Mouse (Mus musculus) heart, postnatal 0 days (tissue): Measurements from ENCODE around the gene Il17c. TPM values are rescaled to one million over a fixed set of nuclear protein-coding genes. Genes with fewer than 3 reads are reported as not detected.

ENCODE experiments used
- ATAC-seq: fragments of 200-750 bp; cut with Nextera tagmentation; 2 replicates; pipeline ENCODE4 v1.8.0; 2017; ENCODE audit warnings: low read depth, moderate number of reproducible peaks, moderate library complexity; ENCODE audit not compliant: insufficient read depth
- DNase-seq: peaks from one replicate; pipeline ENCODE4 v3.0.0-alpha.2; 2016; ENCODE audit warnings: low spot score
- H3K27ac ChIP-seq: fragments of 300-500 bp; sonication (generic); 2 replicates; pipeline ENCODE4 v1.5.1; 2014; ENCODE audit warnings: low read depth, mild to moderate bottlenecking
- H3K27me3 ChIP-seq: fragments of 300-500 bp; sonication (generic); 2 replicates; pipeline ENCODE4 v1.6.1; 2014; ENCODE audit warnings: low read length, mixed read lengths; ENCODE audit not compliant: control insufficient read depth, insufficient read depth
- H3K36me3 ChIP-seq: fragments of 300-500 bp; sonication (generic); replicated peaks from 2 replicates; pipeline ENCODE4 v1.6.1; 2014; ENCODE audit warnings: low read length, mixed read lengths; ENCODE audit not compliant: control insufficient read depth, insufficient read depth
- H3K4me1 ChIP-seq: fragments of 300-500 bp; sonication (generic); 2 replicates; pipeline ENCODE4 v1.6.1; 2014; ENCODE audit warnings: antibody characterized with exemption; ENCODE audit not compliant: control insufficient read depth, insufficient read depth
- H3K4me2 ChIP-seq: fragments of 300-500 bp; sonication (generic); 2 replicates; pipeline ENCODE4 v1.6.1; 2014; ENCODE audit warnings: low read depth, mild to moderate bottlenecking, low read length, moderate library complexity
- H3K4me3 ChIP-seq: fragments of 300-500 bp; sonication (generic); 2 replicates; pipeline ENCODE4 v1.5.1; 2014; ENCODE audit warnings: low read depth, low read length
- H3K9ac ChIP-seq: fragments of 300-500 bp; sonication (generic); replicated peaks from 2 replicates; pipeline ENCODE4 v1.6.1; 2014; ENCODE audit warnings: low read depth, low read length, mixed read lengths
- H3K9me3 ChIP-seq: fragments of 300-500 bp; sonication (generic); replicated peaks from 2 replicates; pipeline ENCODE4 v1.6.1; 2016; ENCODE audit warnings: low read length; ENCODE audit not compliant: control insufficient read depth
- CTCF ChIP-seq: IDR thresholded peaks from 2 replicates; pipeline ENCODE4 v1.5.1; 2016; ENCODE audit warnings: antibody characterized with exemption, control low read depth, low read depth
- EP300 ChIP-seq: IDR thresholded peaks from 2 replicates; pipeline ENCODE4 v1.6.1; 2016; ENCODE audit warnings: antibody characterized with exemption, low read depth
- WGBS: fragments of 180-500 bp; shearing (Covaris S2); extraction: QIAGEN DNeasy Blood & Tissue Kit; methylation state at CpG from one replicate; pipeline ENCODE4 v1.1.7; 2014; 5-methylcytosine and 5-hydroxymethylcytosine counted together
- polyA plus RNA-seq: library from polyadenylated mRNA; unstranded; fragments of >200 nt; fragmentation: Nextera tagmentation; extraction: Ambion mirVana; gene quantifications from 2 replicates; pipeline ENCODE4 v1.2.1, GENCODE M21; 2015
- total RNA-seq: library from RNA; depleted of rRNA; stranded (reverse); fragments of >200 nt; gene quantifications from 2 replicates; pipeline ENCODE4 v1.2.3, GENCODE M21; 2014; ENCODE audit warnings: low replicate concordance; rRNA removed

The Il17c gene
- total RNA-seq (not detected in 2 replicates), polyA plus RNA-seq (not detected in 2 replicates)

DNA sequence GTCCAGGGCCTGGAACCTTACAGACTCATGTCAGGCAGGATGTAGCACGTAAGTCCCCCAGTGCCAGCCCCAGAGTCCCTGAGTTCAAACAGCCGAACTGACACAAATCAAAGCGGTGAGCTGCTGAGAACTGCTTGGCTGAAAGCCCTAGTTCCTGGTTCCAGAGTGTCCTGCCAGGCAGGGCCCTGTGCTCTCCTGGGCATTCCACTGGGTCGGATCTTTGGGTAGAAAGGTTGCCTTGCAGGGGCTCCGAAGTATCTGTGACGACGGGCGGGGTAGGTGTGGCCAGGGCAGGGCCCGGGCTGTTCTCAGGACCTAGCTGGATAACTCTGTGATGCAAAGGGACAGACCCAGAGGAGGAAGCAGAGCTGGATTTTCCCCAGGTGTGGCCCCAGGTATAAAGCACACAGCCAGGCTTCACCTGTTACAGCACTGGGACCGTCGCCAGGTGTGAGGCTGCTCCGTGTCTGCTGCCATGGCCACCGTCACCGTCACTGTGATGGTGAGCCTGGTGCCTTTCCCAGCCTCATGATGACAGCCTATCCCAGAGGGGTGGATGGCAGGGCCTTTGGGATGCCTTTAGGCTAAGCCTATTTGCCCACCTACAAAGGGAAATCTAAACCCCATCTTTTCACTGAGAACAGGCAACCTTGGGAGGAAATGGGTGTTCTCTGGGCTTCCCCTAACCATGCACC lies at the start of gene Il17c:
Gene Il17c (plus strand): TSS at position 645 of the 695 bp plus-strand sequence.
- Histone ChIP-seq H3K27ac (no peak within 1 kb of the TSS), H3K4me2 (no peak within 1 kb of the TSS), H3K27me3 (no peaks in the 10 kb centered on the region), H3K9ac (no peak within 1 kb of the TSS), H3K9me3 (no peaks in the 10 kb centered on the region), H3K4me1 (0 out of 2 replicates have a peak, but pooled peaks cover 6% of the 10 kb centered on the region), H3K4me3 (no peak within 1 kb of the TSS), H3K36me3 (peaks cover 28% of the 10 kb centered on the region; the same call in 1 of the 2 replicates)
- DNase-seq, result no peak
- TF ChIP-seq EP300, result no peak
- no peak for TF ChIP-seq CTCF
- 69% methylated on average over 14 of the region's 14 CpGs for WGBS
- ATAC-seq, result no peak

DNA sequence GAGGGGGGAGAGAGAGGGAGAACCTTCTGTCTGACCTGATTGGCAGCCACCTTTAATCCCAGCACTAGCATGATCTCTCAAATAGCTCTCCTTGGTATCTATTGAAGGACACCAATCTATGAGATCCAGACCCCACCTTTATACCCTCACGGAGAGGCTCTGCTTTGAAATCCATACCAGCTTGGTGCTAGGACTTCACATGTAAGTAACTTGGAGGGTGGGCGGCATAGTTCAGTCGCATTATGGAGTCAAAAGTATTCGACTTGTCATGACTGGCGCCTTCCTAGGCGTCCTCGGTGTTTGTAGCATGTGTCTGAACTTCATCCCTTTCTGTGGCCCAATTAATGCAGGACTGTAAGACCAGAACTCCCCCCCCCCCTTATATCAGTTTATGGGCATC lies 46.5 kb upstream of the Il17c start:
- H3K4me3 ChIP-seq, result no peak overlapping the region
- no peak overlapping the region for H3K4me2 ChIP-seq
- 90% methylated on average over 7 of the region's 7 CpGs for WGBS
- H3K27me3 ChIP-seq, result no peaks in the 10 kb centered on the region
- no peak for TF ChIP-seq EP300
- no peak for TF ChIP-seq CTCF
- no peak overlapping the region for H3K27ac ChIP-seq
- no peak for ATAC-seq
- H3K4me1 ChIP-seq, result peaks cover 14% of the 10 kb centered on the region
- DNase-seq, result no peak
- peaks cover 4% of the 10 kb centered on the region; the same call in 1 of the 2 replicates for H3K36me3 ChIP-seq
- H3K9me3 ChIP-seq, result no peaks in the 10 kb centered on the region
- no peak overlapping the region for H3K9ac ChIP-seq

DNA sequence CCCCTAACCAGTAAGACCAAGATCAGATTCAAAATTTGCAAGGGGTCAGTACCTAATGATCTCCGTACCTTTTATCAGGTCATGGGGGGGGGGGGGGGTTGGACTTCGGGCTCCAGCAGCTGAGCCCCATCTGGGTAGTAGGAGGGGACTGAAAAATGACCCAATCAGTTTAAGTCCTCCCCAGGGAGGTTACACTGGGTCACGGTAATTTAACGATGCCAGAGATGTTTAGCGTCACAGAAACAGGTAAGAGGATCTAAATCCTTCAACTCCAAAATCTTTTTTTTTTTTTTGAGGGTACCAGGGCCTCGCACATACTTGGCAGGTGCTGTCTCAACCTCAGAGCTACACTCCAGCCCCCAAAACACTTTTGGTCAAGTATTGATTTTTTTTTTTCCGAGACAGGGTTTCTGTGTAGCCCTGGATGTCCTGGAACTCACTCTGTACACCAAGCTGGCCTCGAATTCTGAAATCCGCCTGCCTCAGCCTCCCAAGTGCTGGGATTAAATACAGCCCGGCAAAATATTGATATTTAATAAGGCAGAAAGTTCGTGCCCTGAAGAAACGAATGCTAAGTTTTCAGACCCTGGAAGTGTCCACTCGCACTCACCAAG lies 46.0 kb upstream of the Il17c start:
- peak overlapping the region; percentile 56 for H3K4me2 ChIP-seq
- TF ChIP-seq EP300 (no peak), CTCF (no peak)
- no peak for DNase-seq
- H3K27me3 ChIP-seq, result no peaks in the 10 kb centered on the region
- H3K4me1 ChIP-seq, result peaks cover 14% of the 10 kb centered on the region
- ATAC-seq, result 0 out of 2 replicates have a peak, but pooled peaks have one; percentile 2
- H3K27ac ChIP-seq, result peak overlapping the region; percentile 46; the same call in 1 of the 2 replicates
- peak overlapping the region; percentile 79 for H3K4me3 ChIP-seq
- H3K9me3 ChIP-seq, result no peaks in the 10 kb centered on the region
- no peak overlapping the region for H3K9ac ChIP-seq
- WGBS, result 22% methylated on average over 13 of the region's 13 CpGs
- H3K36me3 ChIP-seq, result peaks cover 4% of the 10 kb centered on the region; the same call in 1 of the 2 replicates

DNA sequence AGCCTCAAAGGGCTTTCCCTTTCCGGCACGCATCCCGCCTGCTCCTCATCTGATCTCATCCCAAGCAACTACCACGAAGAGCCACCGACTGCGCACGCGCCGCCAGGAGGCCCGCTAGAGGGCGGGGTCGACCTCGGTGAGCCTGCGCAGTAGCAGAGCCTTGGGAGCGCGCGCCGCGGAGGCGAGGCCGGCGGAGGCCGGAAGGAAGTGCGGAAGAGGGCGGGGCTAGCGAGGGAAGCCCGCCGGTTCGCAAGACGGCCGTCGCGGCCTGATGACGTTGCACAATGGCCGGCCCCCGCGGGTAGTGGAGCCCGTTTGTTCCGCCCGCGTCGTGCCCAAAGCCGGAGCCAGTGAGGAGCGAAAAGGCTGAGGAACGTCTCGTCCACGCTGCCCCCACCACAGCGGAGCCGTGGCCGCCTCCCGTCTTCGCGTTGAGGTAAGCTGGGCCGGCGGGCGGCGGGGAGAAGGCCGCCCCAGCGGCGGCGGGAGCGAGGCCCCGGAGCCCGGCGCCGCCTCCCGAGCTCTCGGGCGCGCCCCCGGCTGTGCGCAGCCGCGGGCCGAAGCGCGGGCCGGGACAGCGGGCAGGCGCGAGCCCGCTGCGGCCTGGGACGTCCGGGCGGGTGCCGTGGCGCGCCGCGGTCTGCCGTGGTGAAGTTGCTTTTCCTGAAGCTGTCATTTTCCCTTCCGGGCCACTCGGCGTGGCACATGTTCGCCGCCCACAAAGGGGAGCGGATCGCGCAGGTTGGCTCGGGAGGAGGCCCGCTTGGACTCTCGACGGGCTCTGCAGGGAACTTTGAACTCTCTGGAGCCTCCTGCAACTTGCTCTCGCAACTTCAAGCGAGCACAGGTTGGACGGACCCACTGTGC lies 45.2 kb upstream of the Il17c start, which contains the start of gene Zc3h18:
Gene Zc3h18 (plus strand): TSS at position 245 of the 867 bp plus-strand sequence.
- H3K9me3 ChIP-seq, result no peaks in the 10 kb centered on the region
- H3K4me3 ChIP-seq, result peak within 1 kb of the TSS; percentile 79
- under 1% methylated on average over 87 of the region's 107 CpGs for WGBS
- H3K36me3 ChIP-seq, result peaks cover 4% of the 10 kb centered on the region; the same call in 1 of the 2 replicates
- peak within 1 kb of the TSS; percentile 91 for H3K27ac ChIP-seq
- peak within 1 kb of the TSS; percentile 79 for H3K4me2 ChIP-seq
- TF ChIP-seq CTCF (peak; percentile 58), EP300 (no peak)
- H3K27me3 ChIP-seq, result no peaks in the 10 kb centered on the region
- peaks cover 14% of the 10 kb centered on the region for H3K4me1 ChIP-seq
- H3K9ac ChIP-seq, result peak within 1 kb of the TSS; percentile 90
- DNase-seq, result peak; percentile 99
- ATAC-seq, result peak; percentile 98

GRCm38 (mm10) chr8:122383039-122383438 lies 38.8 kb upstream of the Il17c start:
- H3K36me3 ChIP-seq, result peaks cover 53% of the 10 kb centered on the region
- H3K9me3 ChIP-seq, result no peaks in the 10 kb centered on the region

More at GRCm38 (mm10) chr8:122383039-122383438, 38.8 kb upstream of the Il17c start:
- Histone ChIP-seq H3K4me1 (no peaks in the 10 kb centered on the region), H3K9ac (no peak overlapping the region), H3K27ac (no peak overlapping the region), H3K27me3 (no peaks in the 10 kb centered on the region), H3K4me3 (no peak overlapping the region), H3K4me2 (no peak overlapping the region)
- DNase-seq, result no peak
- TF ChIP-seq CTCF (no peak), EP300 (no peak)
- ATAC-seq, result no peak
- WGBS, result 74% methylated on average over 4 of the region's 4 CpGs
